Mouse (Mus musculus) thymus, adult 2 months (tissue): ENCODE results near the gene Adamtsl2.
A peak's percentile ranks its signal among the peaks of the same experiment; 100 is the strongest.

Source experiments
- CTCF ChIP-seq: fragments of 200-500 bp; IDR thresholded peaks from 2 replicates; pipeline ENCODE4 v1.5.1; 2012; ENCODE audit warnings: mild to moderate bottlenecking, control low read depth, low read length, moderate library complexity, borderline replicate concordance; ENCODE audit not compliant: control insufficient read depth, poor library complexity, insufficient read depth; ENCODE audit errors: extremely low read depth
- POLR2A ChIP-seq: fragments of 200-500 bp; IDR thresholded peaks from 2 replicates; pipeline ENCODE4 v1.6.1; 2012; ENCODE audit warnings: mild to moderate bottlenecking, low read length, control low read depth, moderate library complexity; ENCODE audit not compliant: control insufficient read depth, poor library complexity, insufficient read depth; ENCODE audit errors: extremely low read depth

DNA sequence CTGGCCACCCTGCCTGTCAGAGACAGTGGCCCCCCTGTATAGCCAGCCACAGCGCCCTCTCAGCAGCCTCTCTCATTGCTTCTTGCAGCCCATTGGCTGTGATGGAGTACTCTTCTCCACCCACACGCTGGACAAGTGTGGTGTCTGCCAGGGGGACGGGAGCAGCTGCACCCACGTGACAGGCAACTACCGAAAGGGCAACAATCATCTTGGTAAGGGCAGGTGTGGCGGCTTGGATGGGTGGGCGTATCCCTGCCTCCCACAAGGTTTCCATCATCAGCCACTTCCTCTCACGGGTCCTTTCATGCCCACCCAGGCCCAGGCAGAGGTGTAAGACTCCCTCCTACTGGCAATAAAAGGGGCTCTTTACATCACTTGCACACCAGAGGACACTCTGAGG, 5.8 kb downstream of the Adamtsl2 start:
- TF ChIP-seq CTCF (peak; percentile 27; the same call in 1 of the 2 replicates), POLR2A (no peak)
